Mouse (Mus musculus) hindlimb bud, embryonic 11.5 days (tissue): ENCODE measurements around the gene Enox1.
A peak's percentile ranks its signal among the peaks of the same experiment; 100 is the strongest.
"Not testable (repeated sequence)": the region's sequence is repeated elsewhere in the genome, so short reads cannot be mapped to it uniquely, and the experiment has no call there.

Experiments used
- DNase-seq: peaks from one replicate; pipeline ENCODE4 v3.0.0-alpha.2; 2012; ENCODE audit warnings: low read depth, low spot score; ENCODE audit errors: extremely low spot score

Gene Enox1

DNA sequence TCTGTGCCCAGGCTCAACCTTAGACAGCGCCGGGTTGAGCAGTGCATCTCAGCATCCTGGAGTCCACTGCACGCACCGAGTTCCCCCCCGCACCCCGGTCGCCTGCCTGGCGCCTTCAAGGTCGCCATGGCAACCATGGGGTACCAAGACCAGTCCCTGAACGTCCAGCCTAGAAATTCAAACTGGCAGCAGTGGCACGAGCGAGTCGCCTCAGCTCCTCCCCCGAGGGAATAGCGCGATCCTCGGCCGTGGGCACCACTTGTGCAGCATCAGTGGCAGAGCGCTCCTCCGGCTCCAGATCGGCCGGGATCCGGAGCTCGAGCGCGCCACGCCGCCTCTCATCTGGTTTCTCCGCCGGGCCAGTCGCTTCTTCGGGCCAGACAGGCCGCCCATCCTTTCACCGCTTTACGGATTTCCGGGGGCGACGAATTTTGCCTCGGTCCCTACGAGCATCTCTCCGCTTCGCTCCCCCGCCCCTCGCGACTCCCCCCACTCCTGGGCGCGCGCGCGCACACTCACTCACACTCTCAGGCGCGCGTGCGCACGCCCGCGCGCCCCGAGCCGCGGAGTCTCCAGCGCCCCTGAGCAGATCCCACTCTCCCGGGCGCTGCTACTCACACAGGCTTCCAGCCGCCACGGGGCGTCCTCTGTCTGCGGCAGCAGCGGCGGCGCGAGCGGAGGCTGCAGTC, at the start of gene Enox1:
TSS of gene Enox1 (plus strand) at position 542 of the 689 bp plus-strand sequence.
- DNase-seq, result no peak

DNA sequence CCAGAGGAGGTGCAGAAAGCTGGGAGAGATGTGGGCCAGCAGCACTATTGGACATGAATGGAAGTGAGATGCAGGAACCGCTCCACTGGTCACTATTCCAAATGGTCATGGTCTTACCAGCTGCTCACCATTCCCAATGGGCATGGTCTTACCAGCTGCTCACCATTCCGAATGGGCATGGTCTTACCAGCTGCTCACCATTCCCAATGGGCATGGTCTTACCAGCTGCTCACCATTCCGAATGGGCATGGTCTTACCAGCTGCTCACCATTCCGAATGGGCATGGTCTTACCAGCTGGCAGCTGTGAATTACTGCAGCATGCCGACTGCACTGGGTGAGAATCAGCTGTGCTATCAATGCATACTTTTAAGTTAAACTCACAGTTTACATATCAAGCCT, 45.9 kb upstream of the Enox1 start:
- not testable (repeated sequence) for DNase-seq

DNA sequence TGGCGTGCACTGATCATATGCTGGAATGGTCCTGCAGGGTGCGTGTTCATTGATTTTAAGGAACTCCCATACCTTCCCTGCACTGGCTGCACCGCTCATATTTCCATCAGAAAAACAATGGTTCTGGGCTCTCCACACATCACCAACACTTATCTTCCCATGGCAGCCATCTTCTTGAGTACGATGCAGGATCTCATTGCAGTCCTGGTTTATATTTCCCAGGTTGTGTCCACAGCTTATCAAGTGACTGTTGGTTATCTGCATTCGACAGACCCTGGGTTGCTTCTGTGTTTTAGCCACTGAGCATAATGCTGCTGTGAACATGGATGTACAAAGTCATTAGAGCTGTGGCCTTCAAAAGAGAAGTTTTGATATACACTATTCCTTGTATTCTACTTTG, 26.0 kb upstream of the Enox1 start:
- DNase-seq, result no peak

DNA sequence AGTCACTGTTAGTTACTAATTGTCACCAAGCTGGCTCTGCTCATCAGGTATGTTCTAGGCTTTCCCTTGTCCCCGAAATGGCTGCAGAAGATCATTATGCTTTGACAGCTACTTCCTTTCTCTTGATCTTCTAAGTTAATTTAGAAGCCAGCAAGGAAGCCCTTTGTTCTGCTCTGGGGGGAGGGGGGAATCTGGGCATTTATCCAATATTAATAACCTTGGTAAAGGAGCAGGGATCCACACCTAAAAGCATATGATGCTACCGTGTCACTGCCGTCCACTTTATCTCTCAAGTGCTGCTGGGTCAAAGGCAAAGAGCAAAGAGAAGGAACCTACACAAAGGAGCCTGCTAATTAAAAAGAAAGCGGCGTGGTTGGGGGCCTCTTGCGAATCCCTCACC, 19.6 kb upstream of the Enox1 start:
- DNase-seq, result no peak

DNA sequence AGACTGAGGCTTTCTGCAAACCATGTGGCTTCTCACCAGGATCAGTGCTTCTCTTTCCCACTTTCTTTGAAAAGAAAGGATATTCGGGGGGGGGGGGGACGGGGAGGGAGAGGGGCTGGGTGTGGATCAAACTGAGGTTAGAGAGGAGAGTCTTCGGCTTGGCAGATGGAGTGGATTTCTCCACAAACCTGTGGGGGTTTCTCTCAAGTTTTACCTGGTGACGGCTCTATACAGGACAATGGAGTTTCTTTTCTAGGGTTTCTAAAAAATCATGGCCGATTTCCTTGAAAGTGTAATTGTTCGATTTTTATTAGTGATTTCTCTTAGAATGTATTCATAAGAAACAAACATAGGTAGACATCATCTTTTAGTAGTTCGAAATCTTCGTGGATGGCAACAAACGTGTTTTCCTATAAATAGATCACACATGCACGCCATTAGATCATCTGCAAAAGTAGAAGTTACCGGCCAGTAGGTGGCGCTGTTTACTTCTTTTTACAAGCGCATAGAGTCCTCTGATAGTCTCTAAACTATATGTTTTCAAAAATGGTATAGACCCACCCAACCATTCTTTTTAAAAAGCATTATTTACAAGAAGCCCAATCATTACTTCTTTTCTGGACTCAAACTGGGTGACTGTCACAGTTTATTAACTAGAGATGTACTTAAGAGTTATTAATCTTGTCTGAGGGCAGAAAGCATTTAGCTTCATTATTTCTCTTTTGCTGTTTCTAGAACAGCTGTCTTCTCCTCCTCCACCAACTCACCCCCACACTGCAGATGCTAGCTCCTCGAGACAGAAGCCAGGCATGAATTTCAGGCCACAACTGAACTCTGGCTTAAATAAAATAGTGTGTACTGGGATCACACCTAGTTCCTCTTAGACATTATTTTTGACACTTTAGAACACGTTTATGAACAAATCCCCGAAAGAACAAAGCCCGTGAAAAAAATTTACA, 15.0 kb upstream of the Enox1 start:
- DNase-seq, result peak; percentile 85

GRCm38 (mm10) chr14:77145103-77145502, 11.5 kb upstream of the Enox1 start:
- DNase-seq, result no peak

DNA sequence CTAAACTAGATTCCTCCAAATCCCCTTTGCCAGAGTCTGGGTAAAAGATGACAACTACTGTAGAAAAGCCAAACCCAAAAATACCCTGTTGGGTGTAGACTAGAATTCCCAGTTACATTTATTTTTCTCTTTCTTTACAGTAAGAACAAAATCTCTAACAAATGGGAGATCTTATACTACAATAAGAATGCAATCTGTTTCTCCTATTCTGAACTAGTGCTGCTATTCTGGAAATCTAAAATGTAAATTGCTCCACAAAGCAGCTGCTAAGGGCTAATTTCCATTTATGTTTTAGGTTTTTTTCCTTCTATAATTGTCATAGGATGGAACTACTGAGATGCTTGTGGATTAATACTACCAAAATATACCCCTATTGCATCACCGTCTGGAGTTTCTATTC, 8.9 kb upstream of the Enox1 start:
- DNase-seq, result no peak

DNA sequence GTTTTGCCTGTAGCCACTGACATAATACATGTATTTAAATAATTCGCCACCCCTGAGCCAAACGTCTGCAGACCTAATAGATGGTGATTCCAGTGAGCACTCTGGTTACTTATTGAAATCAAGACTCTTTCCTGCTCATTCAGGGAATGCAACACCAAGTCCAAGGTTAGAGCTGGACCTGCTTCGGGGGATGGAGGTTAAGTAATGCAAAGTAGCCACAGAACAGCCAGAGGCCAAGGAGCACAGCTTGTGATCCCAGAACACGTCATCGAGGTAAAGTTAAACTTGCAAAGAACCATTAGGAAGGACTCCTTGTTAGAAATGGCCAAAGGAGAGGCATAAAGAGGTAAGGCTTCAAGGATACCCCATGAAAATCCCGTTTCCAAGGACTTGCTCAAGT, 6.0 kb upstream of the Enox1 start:
- DNase-seq, result no peak

DNA sequence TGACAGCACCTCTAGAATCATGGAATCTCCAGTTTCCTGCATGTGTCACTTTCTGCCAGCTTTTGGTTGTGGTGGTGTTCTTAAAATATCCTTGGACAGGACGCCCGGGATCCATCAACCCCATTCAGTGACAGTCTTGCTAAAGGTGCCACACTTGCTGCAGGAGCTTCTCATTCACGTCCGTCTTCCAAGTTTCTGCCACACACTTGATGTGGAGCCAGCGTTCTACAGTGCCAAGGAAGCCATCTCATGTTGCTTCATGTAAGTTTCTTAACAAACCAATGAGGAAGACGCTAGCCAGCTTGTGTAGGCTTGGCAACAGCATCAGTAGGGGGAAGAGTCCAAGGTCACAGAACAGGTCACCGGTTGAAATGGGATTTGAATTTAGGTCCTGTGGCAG, 5.1 kb upstream of the Enox1 start:
- no peak for DNase-seq

GRCm38 (mm10) chr14:77156911-77157504, 445 bp downstream of the Enox1 start:
- DNase-seq, result no peak

DNA sequence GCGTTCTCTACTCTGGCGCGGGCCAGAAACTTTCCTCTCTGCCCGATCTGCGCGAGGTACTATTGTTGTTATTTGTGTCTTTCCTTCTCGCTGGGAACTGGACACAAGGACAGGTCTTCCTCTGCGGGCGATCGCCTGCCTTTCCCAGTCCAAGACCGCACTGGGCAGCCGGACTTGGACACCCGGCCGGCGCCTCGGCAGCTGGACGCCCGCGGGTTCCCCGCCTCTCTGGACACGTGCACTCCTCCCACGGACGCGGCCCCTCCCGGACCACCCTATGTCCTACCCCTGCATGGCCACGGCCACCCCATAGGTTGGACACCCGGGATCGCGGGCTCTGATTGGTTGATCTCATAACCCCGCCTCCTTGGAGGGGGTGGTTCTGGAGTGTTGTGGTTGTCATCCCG, 945 bp downstream of the Enox1 start:
- DNase-seq, result no peak

- no peak for DNase-seq
Measured at GRCm38 (mm10) chr14:77159397-77159796, 2.8 kb downstream of the Enox1 start.

GRCm38 (mm10) chr14:77162496-77162895, 5.9 kb downstream of the Enox1 start:
- no peak for DNase-seq

- DNase-seq, result no peak
Measured at GRCm38 (mm10) chr14:77164396-77164795, 7.8 kb downstream of the Enox1 start.

- no peak for DNase-seq
Measured at GRCm38 (mm10) chr14:77168161-77168560, 11.6 kb downstream of the Enox1 start.

- DNase-seq, result no peak
Measured at GRCm38 (mm10) chr14:77174491-77174890, 17.9 kb downstream of the Enox1 start.

GRCm38 (mm10) chr14:77174931-77175330, 18.4 kb downstream of the Enox1 start:
- DNase-seq, result no peak

DNA sequence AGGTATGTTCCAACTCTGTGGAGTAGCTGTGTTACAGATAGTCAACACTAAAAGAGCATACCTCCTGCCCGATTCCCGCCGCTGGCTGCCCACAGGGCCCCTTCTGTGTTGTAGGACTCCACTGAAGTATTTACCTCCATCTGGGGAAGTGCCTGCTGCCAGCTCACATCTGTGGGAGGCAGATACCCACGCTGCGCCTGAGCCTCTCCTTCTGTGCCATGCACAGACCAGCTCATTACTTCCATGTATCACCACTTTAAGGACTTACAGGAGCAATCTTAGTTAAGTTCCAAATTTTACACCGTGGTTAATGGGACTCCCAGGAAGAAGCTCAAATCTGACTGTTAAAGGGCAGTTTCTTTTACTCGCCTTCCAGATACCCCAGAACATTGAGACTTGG, 23.7 kb downstream of the Enox1 start:
- no peak for DNase-seq

- no peak for DNase-seq
Measured at GRCm38 (mm10) chr14:77180753-77181374, 24.3 kb downstream of the Enox1 start.

GRCm38 (mm10) chr14:77183491-77183890, 26.9 kb downstream of the Enox1 start:
- no peak for DNase-seq

GRCm38 (mm10) chr14:77190158-77190557, 33.6 kb downstream of the Enox1 start:
- no peak for DNase-seq
